Mouse (Mus musculus) left cerebral cortex, postnatal 36 days (tissue): ENCODE data around the gene Mmp15. TPM values are rescaled to one million over a fixed set of nuclear protein-coding genes. Genes with fewer than 3 reads are reported as not detected.

Source experiments
- DNase-seq, 2 experiments: peaks; one replicate each; pipeline ENCODE4 v3.0.0; 2021 to 2022; ENCODE audit warnings: low spot score in 2 of 2, mixed read lengths in 1 of 2
- intact Hi-C: fragments of 180-260 bp; cut with DNase I; formaldehyde crosslinking; loops from one replicate; pipeline ENCODE4 v1.15.1; 2025
- total RNA-seq, 2 experiments: library from RNA; stranded (reverse); gene quantifications; 2 replicates each; pipeline ENCODE4 v1.2.3; 2021

Mmp15 gene
- total RNA-seq, 2 experiments from 2014 or later: 18.9 to 19.6 TPM

DNA sequence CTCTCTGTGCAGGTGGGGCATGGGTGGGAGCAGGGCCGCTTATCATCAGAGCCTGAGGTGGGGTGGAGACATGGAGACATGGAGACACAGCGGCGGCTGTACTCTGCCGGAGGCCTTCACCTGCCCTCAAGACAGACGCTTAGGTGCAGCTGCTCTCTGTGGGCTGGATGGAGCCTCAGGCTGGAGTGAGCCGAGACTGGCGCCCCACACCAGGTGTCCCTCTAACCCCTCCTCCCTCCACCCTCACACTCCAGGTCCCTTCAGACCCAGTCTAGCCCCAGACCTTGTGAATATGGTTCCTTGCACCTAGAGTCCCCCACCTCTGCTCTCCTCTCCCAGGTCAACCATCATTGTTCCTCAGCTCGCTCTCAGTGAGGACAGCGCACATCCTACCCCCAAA is 47.1 kb downstream of the Mmp15 start:
- intact Hi-C loops: no loop called here
- DNase-seq: no peak

DNA sequence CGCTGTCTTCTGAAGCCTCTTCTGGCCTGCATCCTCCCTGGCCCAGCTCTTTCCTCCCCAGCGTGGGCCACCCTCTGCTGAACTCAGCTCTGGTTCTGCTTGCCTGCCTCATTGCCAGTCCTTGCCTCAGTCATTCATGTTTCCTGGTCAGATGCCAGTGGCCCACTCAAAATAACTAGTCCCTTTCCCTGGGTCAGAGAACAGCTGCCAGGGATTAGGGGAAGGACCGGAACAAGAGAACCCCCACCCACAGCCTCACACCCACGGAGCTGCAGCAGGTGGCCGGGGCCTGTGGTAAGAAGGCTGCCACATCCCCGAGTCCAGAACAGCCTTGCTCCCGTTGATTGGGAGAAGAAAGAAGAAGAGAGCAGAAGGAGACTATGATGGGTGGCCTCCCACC is 49.0 kb downstream of the Mmp15 start:
- no peak for DNase-seq
- intact Hi-C loops: no loop called here

DNA sequence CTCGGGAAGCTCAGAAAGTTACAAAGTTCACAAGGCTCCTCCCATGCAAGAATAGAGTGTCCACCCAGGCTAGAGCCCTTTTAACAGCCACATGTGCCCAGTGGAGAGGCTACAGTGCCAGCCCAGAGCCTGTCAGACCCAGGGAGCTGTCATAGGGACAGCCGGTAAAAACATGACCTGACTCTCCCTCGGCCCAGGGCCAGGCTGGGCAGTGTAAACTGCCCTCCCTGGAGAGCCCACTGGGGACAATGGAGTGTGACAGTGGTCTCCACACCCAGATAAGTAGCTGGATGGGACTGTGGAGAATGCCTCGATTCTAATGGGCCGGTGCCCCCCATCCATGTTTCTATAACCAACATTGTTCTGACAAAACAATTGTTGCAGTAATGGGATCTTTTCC is 57.5 kb downstream of the Mmp15 start:
- intact Hi-C loops: no loop called here
- no peak for DNase-seq

DNA sequence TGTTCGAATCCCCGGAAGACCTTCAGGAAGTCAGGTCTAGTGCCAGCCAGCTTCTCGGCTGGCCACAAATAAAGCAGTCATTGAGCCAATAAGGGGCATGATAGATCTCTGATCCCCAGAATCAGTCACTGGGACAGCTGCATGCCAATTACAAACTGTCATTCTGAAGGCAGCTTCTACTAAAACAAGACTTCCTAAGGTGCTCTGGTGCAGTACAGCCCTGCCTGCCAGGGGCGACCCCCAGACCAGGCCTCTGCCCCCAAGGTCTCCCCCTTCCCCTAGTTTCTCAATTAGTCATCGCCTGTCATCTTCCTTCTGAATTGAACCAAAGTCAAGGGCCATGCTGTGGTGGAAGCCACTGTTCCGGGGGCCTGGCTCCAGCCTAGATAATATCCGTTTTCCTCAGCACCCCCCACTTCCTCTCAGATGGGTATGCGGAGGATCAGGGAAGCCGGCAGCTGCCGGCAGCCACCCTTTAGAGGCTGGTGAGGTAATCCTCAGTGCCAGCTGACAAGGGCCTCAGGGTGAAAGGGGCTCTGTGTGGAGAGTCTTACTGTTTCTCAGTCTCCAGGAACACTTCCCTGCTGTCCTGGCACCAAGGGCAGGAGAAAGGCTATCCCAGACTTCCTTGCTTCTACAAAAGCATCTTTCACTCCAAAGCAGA is 59.4 kb downstream of the Mmp15 start:
- intact Hi-C loops: no loop called here
- no peak for DNase-seq

DNA sequence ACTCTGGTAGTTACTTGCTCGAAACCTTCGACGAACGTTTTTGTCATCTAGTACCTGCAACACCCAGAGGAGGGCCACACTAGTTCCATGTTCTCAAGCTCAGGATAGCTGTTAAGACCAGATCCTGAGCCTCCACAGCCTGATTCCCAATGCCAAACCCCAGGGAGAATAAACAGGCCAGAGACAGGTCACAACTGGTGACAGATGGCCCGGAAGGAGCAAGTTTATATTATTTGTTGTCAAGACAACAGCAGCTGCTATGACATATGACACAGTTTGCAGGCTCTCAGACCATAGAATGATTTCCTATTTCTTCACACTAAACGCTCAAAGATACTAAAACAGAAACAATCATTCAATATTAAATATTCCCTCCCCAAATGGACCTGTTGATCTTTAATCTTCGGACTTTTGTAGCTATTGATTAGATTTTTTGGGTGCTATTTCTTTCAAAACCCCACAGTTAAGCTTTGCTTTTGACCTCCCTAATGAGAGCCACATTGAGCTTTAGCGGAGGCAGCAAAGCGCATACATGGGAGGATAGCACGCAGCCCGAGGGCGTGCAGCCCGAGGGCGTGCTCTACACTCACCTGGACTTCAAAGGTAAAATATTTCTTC is 70.2 kb downstream of the Mmp15 start:
- DNase-seq: no peak
- intact Hi-C loops: no loop called here

Other genes with a start within 250 kb of the Mmp15 start
- gene Kifc3, start 149.5 kb upstream of the Mmp15 start, total RNA-seq: 10 to 100 TPM; 51.8 to 59.0 TPM
- gene Cngb1, start 45.7 kb upstream of the Mmp15 start, total RNA-seq: under 1 TPM; 0.23 to 0.30 TPM
- gene Tepp, start 41.7 kb upstream of the Mmp15 start, total RNA-seq: not detected
- gene Zfp319, start 20.3 kb upstream of the Mmp15 start, total RNA-seq: 10 to 100 TPM; 15.6 to 16.3 TPM
- 10 to 100 TPM; 12.0 to 13.6 TPM for gene Usb1, start 20.0 kb upstream of the Mmp15 start, total RNA-seq
- gene Cfap20, start 82.6 kb downstream of the Mmp15 start, total RNA-seq: 10 to 100 TPM; 49.3 to 66.1 TPM
- 10 to 100 TPM; 77.7 to 90.3 TPM for gene Csnk2a2, start 137.8 kb downstream of the Mmp15 start, total RNA-seq
- 1 to 10 TPM; 1.3 to 3.0 TPM for gene Ccdc113, start 181.8 kb downstream of the Mmp15 start, total RNA-seq
- gene Prss54, start 224.1 kb downstream of the Mmp15 start, total RNA-seq: under 1 TPM in 1 of 2 experiments, not detected in 1; 0.27 TPM